Mouse (Mus musculus): Measurements from ENCODE around the gene Iqck. TPM values are rescaled to one million over a fixed set of nuclear protein-coding genes. Genes with fewer than 3 reads are reported as not detected.

The Iqck gene
- 0.26 TPM for polyA plus RNA-seq (2017; shearing (Covaris generic))

DNA sequence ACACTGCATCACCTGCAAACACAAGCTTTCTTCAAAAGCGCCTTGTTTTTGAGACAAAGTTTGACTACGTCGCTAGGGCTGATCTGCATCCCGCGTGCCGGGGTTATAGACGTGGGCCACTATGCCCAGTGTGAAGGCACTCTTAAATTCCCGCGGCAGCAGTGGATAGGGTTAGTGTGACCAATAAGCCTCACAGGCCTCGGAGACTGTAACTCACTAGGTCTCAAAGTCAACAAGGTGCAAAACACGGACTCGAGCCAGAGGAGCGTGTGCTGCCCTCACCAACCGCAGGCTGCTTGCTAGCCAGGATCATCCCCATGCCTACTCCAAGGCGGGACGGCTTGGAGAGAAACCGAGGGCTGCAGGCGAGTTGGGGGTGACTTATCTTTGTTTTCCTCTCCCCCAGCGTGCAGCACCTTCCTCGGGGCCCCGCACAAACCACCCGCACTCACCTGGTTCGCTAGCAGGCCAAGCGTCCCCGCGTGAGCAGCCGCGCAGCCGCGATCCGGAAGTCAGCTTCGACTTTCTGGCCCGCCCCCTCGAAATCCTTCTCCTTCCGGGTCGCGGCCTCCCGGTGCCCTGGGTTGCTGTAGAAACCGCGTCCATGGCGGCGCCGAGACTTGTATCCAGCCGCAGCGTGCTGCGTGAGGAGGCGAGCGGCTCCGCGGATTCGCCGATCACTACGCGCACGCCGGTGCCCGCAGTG lies at the start of gene Iqck:
TSS of gene Iqck (plus strand) at position 582 of the 706 bp plus-strand sequence.

DNA sequence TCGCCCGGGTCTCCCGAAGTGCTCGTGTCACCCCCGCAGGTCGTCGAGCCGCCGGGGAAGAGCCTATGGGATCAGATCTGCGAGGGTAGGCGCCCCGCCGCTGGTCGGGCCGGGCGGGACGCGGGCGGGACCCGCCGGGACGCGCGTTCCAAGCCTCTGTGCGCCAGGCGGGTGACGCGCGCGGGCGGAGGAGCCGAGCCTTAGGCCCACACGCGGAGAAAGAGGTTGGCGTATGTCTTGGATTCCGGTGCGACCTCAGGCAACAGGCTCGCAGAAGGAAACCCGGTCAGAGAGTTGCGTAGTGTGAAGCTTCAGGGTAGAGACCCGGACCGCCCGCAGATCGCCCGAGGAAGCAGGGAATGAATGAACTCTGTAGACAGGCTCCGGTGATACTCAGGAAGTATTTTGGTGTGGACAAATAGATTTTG lies 339 bp downstream of the Iqck start, which contains the start of gene Knop1:
TSS of gene Knop1 (minus strand) at position 378 of the 428 bp plus-strand sequence.

DNA sequence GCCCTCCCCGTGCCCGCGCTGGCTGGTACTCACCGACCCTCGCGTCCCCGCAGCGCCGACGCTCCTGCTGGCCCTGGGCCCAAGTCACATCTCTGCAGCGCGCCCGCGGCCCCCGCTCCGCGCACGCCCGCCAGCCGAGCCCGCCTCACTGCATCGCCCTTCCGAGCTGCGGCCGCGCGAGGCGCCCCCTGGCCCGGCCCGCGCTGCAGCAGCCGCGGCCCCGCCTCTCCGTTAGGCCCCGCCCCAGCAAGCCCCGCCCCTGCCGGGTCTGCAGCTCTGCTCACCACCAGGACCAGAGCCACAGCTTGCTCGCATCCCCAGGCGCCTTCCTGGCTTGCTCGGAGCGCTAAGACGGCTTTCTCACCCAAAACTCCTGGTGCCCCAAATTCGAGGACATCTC lies 139.5 kb downstream of the Iqck start, which contains the start of gene Gprc5b:
TSS of gene Gprc5b (minus strand) at position 205 of the 400 bp plus-strand sequence.

Other genes with a start within 250 kb of the Iqck start
- 35.7 TPM for gene Gde1, start 150.0 kb upstream of the Iqck start, polyA plus RNA-seq (2017; shearing (Covaris generic))
- 4.0 TPM for gene Ccp110, start 143.2 kb upstream of the Iqck start, polyA plus RNA-seq (2017; shearing (Covaris generic))
- 76.0 TPM for gene Vps35l, start 115.5 kb upstream of the Iqck start, polyA plus RNA-seq (2017; shearing (Covaris generic))
- gene Knop1, start 502 bp downstream of the Iqck start, polyA plus RNA-seq (2017; shearing (Covaris generic)) = 30.5 TPM
- gene Gprc5b, start 139.5 kb downstream of the Iqck start, polyA plus RNA-seq (2017; shearing (Covaris generic)) = 0.56 TPM

Measured in naive thymus-derived CD4-positive, alpha-beta T cell, adult 5 months (primary cell).